Mouse (Mus musculus) embryonic fibroblast, embryonic 13.5 days (primary cell): ENCODE measurements at regions not wholly inside any gene's neighbourhood (a gene's known extent, or its start where the extent isn't known, plus 50 kb on each side); places are given as distances from the start of the nearest gene placed in this dataset.

Experiments
- CTCF ChIP-seq: IDR thresholded peaks from 2 replicates; pipeline ENCODE4 v1.5.1; 2011; ENCODE audit warnings: mild to moderate bottlenecking, control low read depth, low read length, moderate library complexity, borderline replicate concordance; ENCODE audit not compliant: insufficient read depth
- POLR2A ChIP-seq: IDR thresholded peaks from 2 replicates; pipeline ENCODE4 v1.6.1; 2011; ENCODE audit warnings: low read depth, mild to moderate bottlenecking, control low read depth, low read length, moderate library complexity

DNA sequence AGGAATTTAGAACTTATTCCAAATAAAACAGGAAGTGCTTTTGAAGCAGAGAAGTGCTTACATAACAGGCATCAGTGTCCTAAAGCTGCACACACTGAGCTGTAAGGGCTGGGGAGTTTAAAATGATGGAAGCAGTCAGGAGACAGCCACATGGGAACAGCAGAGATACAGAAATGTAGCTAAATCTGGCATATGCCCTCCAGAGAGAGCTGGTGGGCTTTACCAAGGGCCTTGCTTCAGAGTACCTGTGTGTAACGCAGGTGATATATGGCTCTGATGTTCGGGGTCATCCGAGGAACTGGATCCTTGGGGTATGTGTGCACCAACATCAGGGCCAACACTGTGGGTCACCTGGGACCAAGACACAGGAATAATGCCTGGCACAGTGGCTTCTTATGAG is 247.5 kb downstream of the Pmp22 start:
- TF ChIP-seq POLR2A (no peak), CTCF (no peak)
